Mouse (Mus musculus): Measurements from ENCODE around the gene Jchain.

GRCm38 (mm10) chr5:88534697-88535096 is 7.0 kb upstream of the Jchain start:
- TF ChIP-seq CTCF (IDR thresholded peaks at IDR 0.05; ENCODE audit: control insufficient read depth, insufficient read depth, insufficient read length) (no peak), MAX (IDR thresholded peaks at IDR 0.05) (no peak)
